Mouse (Mus musculus): ENCODE results near the gene Gm13272. TPM values are rescaled to one million over a fixed set of nuclear protein-coding genes. Genes with fewer than 3 reads are reported as not detected.
A peak's percentile ranks its signal among the peaks of the same experiment; 100 is the strongest.
"Not testable (repeated sequence)": the region's sequence is repeated elsewhere in the genome, so short reads cannot be mapped to it uniquely, and the experiment has no call there.

Gm13272 gene
- polyA plus RNA-seq, 1 experiment from 2014 or later = not detected

DNA sequence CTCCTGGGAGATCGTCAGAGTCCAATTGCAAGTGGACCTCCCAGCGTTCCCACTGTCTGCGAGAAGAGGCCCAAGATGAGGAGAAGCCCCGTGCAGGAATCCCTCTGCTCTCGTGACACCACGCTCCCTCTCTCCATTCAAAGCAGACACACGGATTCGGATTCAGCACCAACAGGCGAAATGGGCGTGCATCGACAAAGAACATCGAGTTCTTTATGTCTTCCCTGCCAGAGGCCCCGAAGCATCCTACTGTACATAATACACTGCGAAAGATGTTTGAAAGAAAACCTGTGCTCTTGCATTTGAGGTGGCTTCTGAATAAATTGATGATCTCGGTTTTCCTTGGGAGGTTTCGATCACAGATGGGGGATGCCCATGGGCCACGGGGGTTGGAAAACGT lies 670 bp downstream of the Gm13272 start:
- 50% methylated on average over 13 of the region's 18 CpGs for WGBS (ENCODE audit: insufficient replicate concordance)
- not testable (repeated sequence) for H3K4me2 ChIP-seq (ENCODE audit: low read depth, low read length); ATAC-seq (ENCODE audit: low read depth); H3K9ac ChIP-seq (ENCODE audit: low read depth, low read length); H3K4me3 ChIP-seq (ENCODE audit: low read depth, low read length); H3K27me3 ChIP-seq (ENCODE audit: control insufficient read depth, insufficient read depth, low read depth, low read length); H3K4me1 ChIP-seq (ENCODE audit: control insufficient read depth, low read depth, low read length); H3K27ac ChIP-seq (ENCODE audit: low read length); H3K36me3 ChIP-seq (ENCODE audit: control insufficient read depth, insufficient read depth); H3K9me3 ChIP-seq (replicated peaks; ENCODE audit: control insufficient read depth, low read length)

DNA sequence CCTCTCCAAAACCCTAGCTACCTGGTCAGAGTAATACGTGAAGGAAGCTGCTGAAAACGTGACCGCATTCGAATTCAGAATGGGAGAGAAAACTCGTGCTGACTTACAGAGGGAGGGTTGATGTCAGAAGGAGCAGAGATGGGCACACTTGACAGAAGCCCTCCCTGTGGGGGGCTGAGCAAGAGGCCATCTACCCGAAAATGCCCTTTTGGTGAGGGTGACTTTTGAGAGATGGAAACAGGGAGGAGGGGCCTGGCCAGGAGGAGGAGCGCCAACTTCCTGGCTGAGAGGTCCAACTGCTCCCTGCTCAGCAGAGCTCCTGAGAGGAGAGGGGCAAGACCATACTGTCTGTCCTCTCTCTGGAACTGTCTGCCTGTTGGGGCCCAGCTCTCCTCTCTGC lies 2.2 kb downstream of the Gm13272 start, which contains the start of gene Ifnz:
Gene Ifnz (plus strand): TSS at position 301 of the 400 bp plus-strand sequence.
- H3K36me3 ChIP-seq (ENCODE audit: control insufficient read depth, insufficient read depth); H3K9ac ChIP-seq (ENCODE audit: low read depth, low read length); H3K9me3 ChIP-seq (replicated peaks; ENCODE audit: control insufficient read depth, low read length); H3K27me3 ChIP-seq (ENCODE audit: control insufficient read depth, insufficient read depth, low read depth, low read length); H3K4me3 ChIP-seq (ENCODE audit: low read depth, low read length); H3K4me1 ChIP-seq (ENCODE audit: control insufficient read depth, low read depth, low read length); H3K27ac ChIP-seq (ENCODE audit: low read length); ATAC-seq (ENCODE audit: low read depth): not testable (repeated sequence)
- peak within 1 kb of the TSS; percentile 41; the same call in 1 of the 2 replicates for H3K4me2 ChIP-seq (ENCODE audit: low read depth, low read length)
- 8% methylated on average over 4 of the region's 7 CpGs for WGBS (ENCODE audit: insufficient replicate concordance)

DNA sequence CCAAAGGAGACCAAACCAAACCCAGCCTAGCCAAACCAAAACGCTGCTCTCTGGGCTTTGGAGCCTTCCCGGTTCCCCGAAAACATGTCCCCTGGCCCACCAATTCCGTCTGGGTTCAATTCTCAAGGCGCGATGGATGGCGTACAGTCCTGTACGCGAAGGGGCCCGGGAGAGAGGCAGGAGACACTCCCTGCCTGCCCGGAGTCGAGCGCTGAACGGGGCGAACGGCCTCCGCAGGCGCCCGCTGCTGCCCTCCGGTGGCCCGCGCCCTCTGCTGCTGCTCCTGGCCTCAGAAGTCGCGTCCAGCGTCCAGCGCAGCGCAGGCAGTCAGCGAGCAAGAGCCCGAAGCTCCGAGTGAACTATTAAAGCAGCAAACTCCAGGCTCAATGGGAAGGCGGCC lies 2.7 kb downstream of the Gm13272 start:
- 0% methylated on average over 9 of the region's 31 CpGs for WGBS (ENCODE audit: insufficient replicate concordance)
- H3K4me1 ChIP-seq (ENCODE audit: control insufficient read depth, low read depth, low read length); H3K9me3 ChIP-seq (replicated peaks; ENCODE audit: control insufficient read depth, low read length); ATAC-seq (ENCODE audit: low read depth); H3K36me3 ChIP-seq (ENCODE audit: control insufficient read depth, insufficient read depth); H3K4me3 ChIP-seq (ENCODE audit: low read depth, low read length); H3K9ac ChIP-seq (ENCODE audit: low read depth, low read length); H3K27me3 ChIP-seq (ENCODE audit: control insufficient read depth, insufficient read depth, low read depth, low read length); H3K27ac ChIP-seq (ENCODE audit: low read length): not testable (repeated sequence)
- H3K4me2 ChIP-seq (ENCODE audit: low read depth, low read length) = peak overlapping the region; percentile 41; the same call in 1 of the 2 replicates

DNA sequence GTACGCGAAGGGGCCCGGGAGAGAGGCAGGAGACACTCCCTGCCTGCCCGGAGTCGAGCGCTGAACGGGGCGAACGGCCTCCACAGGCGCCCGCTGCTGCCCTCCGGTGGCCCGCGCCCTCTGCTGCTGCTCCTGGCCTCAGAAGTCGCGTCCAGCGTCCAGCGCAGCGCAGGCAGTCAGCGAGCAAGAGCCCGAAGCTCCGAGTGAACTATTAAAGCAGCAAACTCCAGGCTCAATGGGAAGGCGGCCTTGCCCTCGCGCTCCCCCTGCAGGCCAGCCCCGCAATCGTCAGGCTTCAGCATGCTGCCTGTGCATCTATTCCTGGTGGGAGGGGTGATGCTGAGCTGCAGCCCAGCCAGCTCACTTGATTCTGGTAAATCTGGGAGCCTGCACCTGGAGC lies 5.8 kb downstream of the Gm13272 start, which contains the start of gene Gm13276:
Gene Gm13276 (plus strand): TSS at position 301 of the 400 bp plus-strand sequence.
- not testable (repeated sequence) for H3K9ac ChIP-seq (ENCODE audit: low read depth, low read length); H3K4me2 ChIP-seq (ENCODE audit: low read depth, low read length)
- WGBS (ENCODE audit: insufficient replicate concordance) = no CpG with 5 or more reads among the region's 27 CpGs

DNA sequence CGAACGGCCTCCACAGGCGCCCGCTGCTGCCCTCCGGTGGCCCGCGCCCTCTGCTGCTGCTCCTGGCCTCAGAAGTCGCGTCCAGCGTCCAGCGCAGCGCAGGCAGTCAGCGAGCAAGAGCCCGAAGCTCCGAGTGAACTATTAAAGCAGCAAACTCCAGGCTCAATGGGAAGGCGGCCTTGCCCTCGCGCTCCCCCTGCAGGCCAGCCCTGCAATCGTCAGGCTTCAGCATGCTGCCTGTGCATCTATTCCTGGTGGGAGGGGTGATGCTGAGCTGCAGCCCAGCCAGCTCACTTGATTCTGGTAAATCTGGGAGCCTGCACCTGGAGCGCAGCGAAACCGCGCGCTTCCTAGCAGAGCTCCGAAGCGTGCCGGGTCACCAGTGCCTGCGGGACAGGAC lies 8.8 kb downstream of the Gm13272 start, which contains the start of gene Gm13277:
Gene Gm13277 (plus strand): TSS at position 231 of the 400 bp plus-strand sequence.
- ATAC-seq (ENCODE audit: low read depth) = not testable (repeated sequence)

More for the DNA sequence above, 5.8 kb downstream of the Gm13272 start, which contains the start of gene Gm13276:
- H3K27ac ChIP-seq (ENCODE audit: low read length); ATAC-seq (ENCODE audit: low read depth); H3K4me1 ChIP-seq (ENCODE audit: control insufficient read depth, low read depth, low read length); H3K27me3 ChIP-seq (ENCODE audit: control insufficient read depth, insufficient read depth, low read depth, low read length); H3K36me3 ChIP-seq (ENCODE audit: control insufficient read depth, insufficient read depth); H3K4me3 ChIP-seq (ENCODE audit: low read depth, low read length); H3K9me3 ChIP-seq (replicated peaks; ENCODE audit: control insufficient read depth, low read length): not testable (repeated sequence)

DNA sequence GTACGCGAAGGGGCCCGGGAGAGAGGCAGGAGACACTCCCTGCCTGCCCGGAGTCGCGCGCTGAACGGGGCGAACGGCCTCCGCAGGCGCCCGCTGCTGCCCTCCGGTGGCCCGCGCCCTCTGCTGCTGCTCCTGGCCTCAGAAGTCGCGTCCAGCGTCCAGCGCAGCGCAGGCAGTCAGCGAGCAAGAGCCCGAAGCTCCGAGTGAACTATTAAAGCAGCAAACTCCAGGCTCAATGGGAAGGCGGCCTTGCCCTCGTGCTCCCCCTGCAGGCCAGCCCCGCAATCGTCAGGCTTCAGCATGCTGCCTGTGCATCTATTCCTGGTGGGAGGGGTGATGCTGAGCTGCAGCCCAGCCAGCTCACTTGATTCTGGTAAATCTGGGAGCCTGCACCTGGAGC lies 11.6 kb downstream of the Gm13272 start, which contains the start of gene Gm13278:
Gene Gm13278 (plus strand): TSS at position 301 of the 400 bp plus-strand sequence.
- WGBS (ENCODE audit: insufficient replicate concordance) = no CpG with 5 or more reads among the region's 28 CpGs
- H3K36me3 ChIP-seq (ENCODE audit: control insufficient read depth, insufficient read depth); ATAC-seq (ENCODE audit: low read depth); H3K4me3 ChIP-seq (ENCODE audit: low read depth, low read length); H3K27me3 ChIP-seq (ENCODE audit: control insufficient read depth, insufficient read depth, low read depth, low read length); H3K9me3 ChIP-seq (replicated peaks; ENCODE audit: control insufficient read depth, low read length); H3K9ac ChIP-seq (ENCODE audit: low read depth, low read length); H3K4me2 ChIP-seq (ENCODE audit: low read depth, low read length); H3K27ac ChIP-seq (ENCODE audit: low read length); H3K4me1 ChIP-seq (ENCODE audit: control insufficient read depth, low read depth, low read length): not testable (repeated sequence)

More for the DNA sequence above, 8.8 kb downstream of the Gm13272 start, which contains the start of gene Gm13277:
- not testable (repeated sequence) for H3K36me3 ChIP-seq (ENCODE audit: control insufficient read depth, insufficient read depth); H3K27ac ChIP-seq (ENCODE audit: low read length); H3K4me2 ChIP-seq (ENCODE audit: low read depth, low read length); H3K9me3 ChIP-seq (replicated peaks; ENCODE audit: control insufficient read depth, low read length); H3K9ac ChIP-seq (ENCODE audit: low read depth, low read length); H3K4me1 ChIP-seq (ENCODE audit: control insufficient read depth, low read depth, low read length); H3K27me3 ChIP-seq (ENCODE audit: control insufficient read depth, insufficient read depth, low read depth, low read length); H3K4me3 ChIP-seq (ENCODE audit: low read depth, low read length)
- 0% methylated on average over 1 of the region's 28 CpGs for WGBS (ENCODE audit: insufficient replicate concordance)

DNA sequence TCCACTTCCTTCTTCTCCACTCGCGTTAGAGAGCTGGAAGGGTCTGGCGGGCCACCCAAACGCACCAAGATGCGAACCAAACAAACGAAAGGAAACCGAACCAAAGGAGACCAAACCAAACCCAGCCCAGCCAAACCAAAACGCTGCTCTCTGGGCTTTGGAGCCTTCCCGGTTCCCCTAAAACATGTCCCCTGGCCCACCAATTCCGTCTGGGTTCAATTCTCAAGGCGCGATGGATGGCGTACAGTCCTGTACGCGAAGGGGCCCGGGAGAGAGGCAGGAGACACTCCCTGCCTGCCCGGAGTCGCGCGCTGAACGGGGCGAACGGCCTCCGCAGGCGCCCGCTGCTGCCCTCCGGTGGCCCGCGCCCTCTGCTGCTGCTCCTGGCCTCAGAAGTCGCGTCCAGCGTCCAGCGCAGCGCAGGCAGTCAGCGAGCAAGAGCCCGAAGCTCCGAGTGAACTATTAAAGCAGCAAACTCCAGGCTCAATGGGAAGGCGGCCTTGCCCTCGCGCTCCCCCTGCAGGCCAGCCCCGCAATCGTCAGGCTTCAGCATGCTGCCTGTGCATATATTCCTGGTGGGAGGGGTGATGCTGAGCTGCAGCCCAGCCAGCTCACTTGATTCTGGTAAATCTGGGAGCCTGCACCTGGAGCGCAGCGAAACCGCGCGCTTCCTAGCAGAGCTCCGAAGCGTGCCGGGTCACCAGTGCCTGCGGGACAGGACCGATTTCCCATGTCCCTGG lies 14.5 kb downstream of the Gm13272 start, which contains the start of gene Gm13275:
Gene Gm13275 (plus strand): TSS at position 552 of the 740 bp plus-strand sequence.
- not testable (repeated sequence) for H3K36me3 ChIP-seq (ENCODE audit: control insufficient read depth, insufficient read depth); H3K9ac ChIP-seq (ENCODE audit: low read depth, low read length); H3K9me3 ChIP-seq (replicated peaks; ENCODE audit: control insufficient read depth, low read length); H3K4me3 ChIP-seq (ENCODE audit: low read depth, low read length); H3K4me2 ChIP-seq (ENCODE audit: low read depth, low read length); ATAC-seq (ENCODE audit: low read depth); H3K27me3 ChIP-seq (ENCODE audit: control insufficient read depth, insufficient read depth, low read depth, low read length); H3K27ac ChIP-seq (ENCODE audit: low read length); H3K4me1 ChIP-seq (ENCODE audit: control insufficient read depth, low read depth, low read length)
- 0% methylated on average over 9 of the region's 52 CpGs for WGBS (ENCODE audit: insufficient replicate concordance)

DNA sequence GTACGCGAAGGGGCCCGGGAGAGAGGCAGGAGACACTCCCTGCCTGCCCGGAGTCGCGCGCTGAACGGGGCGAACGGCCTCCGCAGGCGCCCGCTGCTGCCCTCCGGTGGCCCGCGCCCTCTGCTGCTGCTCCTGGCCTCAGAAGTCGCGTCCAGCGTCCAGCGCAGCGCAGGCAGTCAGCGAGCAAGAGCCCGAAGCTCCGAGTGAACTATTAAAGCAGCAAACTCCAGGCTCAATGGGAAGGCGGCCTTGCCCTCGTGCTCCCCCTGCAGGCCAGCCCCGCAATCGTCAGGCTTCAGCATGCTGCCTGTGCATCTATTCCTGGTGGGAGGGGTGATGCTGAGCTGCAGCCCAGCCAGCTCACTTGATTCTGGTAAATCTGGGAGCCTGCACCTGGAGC lies 17.4 kb downstream of the Gm13272 start, which contains the start of gene Gm13279:
Gene Gm13279 (plus strand): TSS at position 301 of the 400 bp plus-strand sequence.
- ATAC-seq (ENCODE audit: low read depth); H3K9ac ChIP-seq (ENCODE audit: low read depth, low read length); H3K4me2 ChIP-seq (ENCODE audit: low read depth, low read length); H3K4me3 ChIP-seq (ENCODE audit: low read depth, low read length); H3K9me3 ChIP-seq (replicated peaks; ENCODE audit: control insufficient read depth, low read length); H3K4me1 ChIP-seq (ENCODE audit: control insufficient read depth, low read depth, low read length); H3K27ac ChIP-seq (ENCODE audit: low read length); H3K27me3 ChIP-seq (ENCODE audit: control insufficient read depth, insufficient read depth, low read depth, low read length); H3K36me3 ChIP-seq (ENCODE audit: control insufficient read depth, insufficient read depth): not testable (repeated sequence)
- no CpG with 5 or more reads among the region's 28 CpGs for WGBS (ENCODE audit: insufficient replicate concordance)

DNA sequence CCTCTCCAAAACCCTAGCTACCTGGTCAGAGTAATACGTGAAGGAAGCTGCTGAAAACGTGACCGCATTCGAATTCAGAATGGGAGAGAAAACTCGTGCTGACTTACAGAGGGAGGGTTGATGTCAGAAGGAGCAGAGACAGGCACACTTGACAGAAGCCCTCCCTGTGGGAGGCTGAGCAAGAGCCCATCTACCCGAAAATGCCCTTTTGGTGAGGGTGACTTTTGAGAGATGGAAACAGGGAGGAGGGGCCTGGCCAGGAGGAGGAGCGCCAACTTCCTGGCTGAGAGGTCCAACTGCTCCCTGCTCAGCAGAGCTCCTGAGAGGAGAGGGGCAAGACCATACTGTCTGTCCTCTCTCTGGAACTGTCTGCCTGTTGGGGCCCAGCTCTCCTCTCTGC lies 19.7 kb downstream of the Gm13272 start, which contains the start of gene Gm13285:
Gene Gm13285 (plus strand): TSS at position 301 of the 400 bp plus-strand sequence.
- WGBS (ENCODE audit: insufficient replicate concordance) = 20% methylated on average over 1 of the region's 7 CpGs
- H3K27ac ChIP-seq (ENCODE audit: low read length); H3K27me3 ChIP-seq (ENCODE audit: control insufficient read depth, insufficient read depth, low read depth, low read length); H3K4me2 ChIP-seq (ENCODE audit: low read depth, low read length); H3K4me1 ChIP-seq (ENCODE audit: control insufficient read depth, low read depth, low read length); ATAC-seq (ENCODE audit: low read depth); H3K9me3 ChIP-seq (replicated peaks; ENCODE audit: control insufficient read depth, low read length); H3K4me3 ChIP-seq (ENCODE audit: low read depth, low read length); H3K9ac ChIP-seq (ENCODE audit: low read depth, low read length); H3K36me3 ChIP-seq (ENCODE audit: control insufficient read depth, insufficient read depth): not testable (repeated sequence)
